Mouse (Mus musculus): ENCODE results near the gene Zfp292. TPM values are rescaled to one million over a fixed set of nuclear protein-coding genes. Genes with fewer than 3 reads are reported as not detected.

Zfp292 gene
- polyA plus RNA-seq, 1 experiment, result 2.7 TPM

DNA sequence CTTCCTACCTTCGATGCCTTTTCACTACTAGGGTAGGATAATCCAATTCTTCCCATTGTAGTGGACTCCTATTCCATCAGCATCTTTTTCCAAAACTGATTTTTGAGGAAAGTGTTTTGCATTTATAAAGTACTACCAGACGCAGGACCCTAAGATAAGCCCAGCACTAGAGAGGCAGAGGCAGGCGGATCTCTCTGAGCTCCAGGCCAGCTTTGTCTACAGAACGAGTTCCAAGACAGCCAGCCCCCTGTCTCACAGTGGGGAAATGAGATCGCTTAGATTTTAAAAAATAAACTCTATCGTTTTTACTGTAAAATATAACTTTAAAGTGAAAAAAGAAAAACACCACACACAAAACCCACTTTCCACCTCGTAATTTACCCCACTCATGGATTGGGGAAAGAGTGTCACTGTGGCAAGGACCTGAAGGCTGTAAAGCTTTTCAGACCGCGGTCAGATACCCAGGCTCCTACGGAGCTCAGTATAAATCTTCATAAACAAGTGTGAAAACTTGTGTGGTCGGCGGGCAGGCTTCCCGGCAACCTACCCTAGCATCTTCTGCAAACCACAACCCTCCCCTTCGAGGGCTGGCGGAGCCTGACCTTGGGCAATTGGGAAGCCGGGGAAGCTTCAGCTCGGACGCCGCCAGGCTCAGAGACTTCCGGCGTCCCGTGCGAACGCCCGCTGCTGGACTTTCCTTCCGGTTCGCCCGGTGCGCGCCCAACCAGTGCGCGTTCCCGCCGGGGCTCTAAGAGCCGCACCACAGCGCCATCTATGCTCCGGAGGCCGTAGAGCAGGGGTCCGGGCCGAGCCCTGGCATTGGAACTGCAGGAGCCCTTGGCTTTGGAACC is 104.9 kb downstream of the Zfp292 start, which contains the start of gene Smim8:
Gene Smim8, minus strand, starts transcription at position 747 of the 851 bp plus-strand sequence.
- TF ChIP-seq GATA1 (IDR thresholded peaks at IDR 0.05; ENCODE audit: low read length), result no peak

DNA sequence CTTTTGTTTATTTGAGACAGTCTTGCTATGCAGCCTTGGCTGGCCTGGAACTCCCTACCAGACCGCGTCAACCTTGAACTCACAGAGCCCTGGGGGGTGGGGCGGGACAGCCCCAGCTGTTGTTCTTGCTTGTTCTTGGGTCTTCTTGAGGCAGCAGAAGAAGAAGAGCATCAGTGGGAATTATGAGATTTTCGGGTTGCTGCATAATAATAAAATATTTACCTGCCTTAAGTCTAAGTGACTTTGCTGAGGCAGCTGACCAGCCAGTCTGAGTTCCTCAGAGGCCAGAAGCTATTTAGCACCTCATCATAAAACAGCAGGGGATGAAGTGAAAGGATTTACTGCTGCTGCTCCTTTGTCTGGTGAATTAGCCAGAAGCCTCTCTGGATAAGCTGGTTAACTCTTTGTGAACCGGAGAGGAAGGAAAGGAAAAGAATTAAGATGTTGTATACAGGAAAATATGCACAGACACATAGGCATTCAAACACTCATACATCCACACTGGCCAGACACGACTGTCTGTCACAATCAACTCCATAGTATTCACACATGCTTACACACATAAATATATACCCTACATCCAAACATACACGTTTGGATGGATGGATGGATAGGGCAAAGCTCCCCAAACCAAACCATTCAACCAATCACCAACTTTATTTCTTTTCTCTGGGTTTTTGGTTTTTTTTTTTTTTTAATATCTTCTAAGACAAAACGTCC is 110.9 kb downstream of the Zfp292 start:
- TF ChIP-seq GATA1 (IDR thresholded peaks at IDR 0.05; ENCODE audit: low read length), result no peak

DNA sequence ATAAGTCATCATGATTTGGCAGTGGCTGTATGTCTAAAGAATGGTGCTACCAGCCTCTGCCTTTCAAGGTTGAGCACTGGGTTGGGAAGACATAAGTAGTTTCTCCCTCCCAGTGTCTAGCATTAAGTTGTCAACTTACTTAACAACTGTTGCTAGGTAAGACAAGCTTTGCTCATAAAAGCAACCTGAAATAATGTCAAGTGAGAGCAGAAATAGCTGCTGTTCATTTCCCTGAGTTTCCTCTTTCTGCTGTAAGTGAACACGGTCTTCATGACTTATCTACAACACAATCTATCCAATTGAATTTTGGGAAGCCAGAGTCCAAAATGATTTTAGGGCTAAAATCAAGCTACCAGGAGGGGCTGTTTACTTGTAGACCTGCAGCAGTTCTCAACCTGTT is 126.6 kb downstream of the Zfp292 start, which contains the start of gene Gm136:
Gene Gm136, minus strand, starts transcription at position 101 of the 400 bp plus-strand sequence.
- TF ChIP-seq GATA1 (IDR thresholded peaks at IDR 0.05; ENCODE audit: low read length), result no peak

Other genes with a start within 250 kb of the Zfp292 start
- 2.6 and 2.9 TPM in 2 replicates for gene Slc35a1, start 195.5 kb downstream of the Zfp292 start, polyA plus RNA-seq (2012)
- gene Cfap206, start 152.8 kb downstream of the Zfp292 start, polyA plus RNA-seq (2012), result not detected in 2 replicates
- not detected in 2 replicates for gene Gm136, start 126.7 kb downstream of the Zfp292 start, polyA plus RNA-seq (2012)
- gene Smim8, start 104.5 kb downstream of the Zfp292 start, polyA plus RNA-seq (2012), result 13.8 and 19.8 TPM in 2 replicates
- gene Cga, start 10.8 kb upstream of the Zfp292 start, polyA plus RNA-seq (2012), result not detected in 2 replicates